Mouse (Mus musculus) heart, adult 2 months (tissue): ENCODE measurements around the gene Bola3. TPM values are rescaled to one million over a fixed set of nuclear protein-coding genes. Genes with fewer than 3 reads are reported as not detected.

Source experiments
- DNase-seq, 2 experiments: peaks; one replicate each; pipeline ENCODE4 v3.0.0; 2021
- H3K27ac ChIP-seq: fragments of 200-600 bp; 2 replicates; pipeline ENCODE4 v1.8.1; 2022
- H3K27me3 ChIP-seq: fragments of 200-500 bp; 2 replicates; pipeline ENCODE4 v1.6.1; 2012; ENCODE audit warnings: mild to moderate bottlenecking, low read length, inconsistent platforms, mixed read lengths; ENCODE audit not compliant: control insufficient read depth, insufficient read depth
- H3K36me3 ChIP-seq: fragments of 200-500 bp; 2 replicates; pipeline ENCODE4 v1.6.1; 2012; ENCODE audit warnings: low read length, inconsistent platforms; ENCODE audit not compliant: control insufficient read depth, insufficient read depth
- H3K4me1 ChIP-seq: fragments of 200-500 bp; 2 replicates; pipeline ENCODE4 v1.6.1; 2011; ENCODE audit warnings: low read length; ENCODE audit not compliant: control insufficient read depth, insufficient read depth
- H3K4me3 ChIP-seq: fragments of 200-600 bp; 2 replicates; pipeline ENCODE4 v1.8.1; 2022
- H3K79me2 ChIP-seq: fragments of 200-500 bp; replicated peaks from 2 replicates; pipeline ENCODE4 v1.6.1; 2012; ENCODE audit warnings: mild to moderate bottlenecking, inconsistent platforms, low read length, moderate library complexity, mixed read lengths; ENCODE audit not compliant: control insufficient read depth, insufficient read depth
- H3K9ac ChIP-seq: fragments of 200-500 bp; 2 replicates; pipeline ENCODE4 v1.6.1; 2012; ENCODE audit warnings: low read depth, mild to moderate bottlenecking, control low read depth, inconsistent platforms, low read length, mixed read lengths
- CTCF ChIP-seq: fragments of 200-600 bp; IDR thresholded peaks from 2 replicates; pipeline ENCODE4 v1.8.1; 2022; ENCODE audit warnings: antibody characterized with exemption, mild to moderate bottlenecking, moderate library complexity
- EP300 ChIP-seq: fragments of 200-500 bp; IDR thresholded peaks from 2 replicates; pipeline ENCODE4 v1.6.1; 2011; ENCODE audit warnings: low read depth, low read length, control low read depth; ENCODE audit not compliant: insufficient read depth
- POLR2A ChIP-seq: fragments of 200-500 bp; IDR thresholded peaks from 2 replicates; pipeline ENCODE4 v1.6.1; 2011; ENCODE audit warnings: mild to moderate bottlenecking, low read depth, low read length, control low read depth; ENCODE audit not compliant: insufficient read depth
- WGBS: fragments of 180-500 bp; shearing (Covaris S2); methylation state at CpG from one replicate; pipeline ENCODE4 v1.1.7; 2018; 5-methylcytosine and 5-hydroxymethylcytosine counted together
- intact Hi-C: fragments of 180-260 bp; cut with DNase I; formaldehyde crosslinking; loops from one replicate; pipeline ENCODE4 v1.15.1; 2025
- polyA plus RNA-seq: library from polyadenylated mRNA; depleted of rRNA; stranded (reverse); fragments of >200 nt; gene quantifications from 2 replicates; pipeline ENCODE4 v1.2.3, GENCODE M21; 2012
- total RNA-seq, 2 experiments: library from RNA; stranded (reverse); gene quantifications; 2 replicates each; pipeline ENCODE4 v1.2.3; 2021

Gene Bola3
- total and polyA plus RNA-seq, 3 experiments = 91.1 to 406 (median 396) TPM

- no peak overlapping the region for H3K4me3 ChIP-seq
- no peaks in the 10 kb centered on the region for H3K4me1 ChIP-seq
- peak overlapping the region; percentile 15 for H3K27ac ChIP-seq
- WGBS = 54% methylated on average over 9 of the region's 9 CpGs
- no peak for TF ChIP-seq EP300
- TF ChIP-seq POLR2A = no peak
- TF ChIP-seq CTCF = no peak
- H3K27me3 ChIP-seq = no peaks in the 10 kb centered on the region
- no peak overlapping the region for H3K9ac ChIP-seq
- intact Hi-C loops = no loop called here
- no peak for DNase-seq
- H3K36me3 ChIP-seq = no peaks in the 10 kb centered on the region
- H3K79me2 ChIP-seq = no peaks in the 10 kb centered on the region
These were observed 24.9 kb downstream of the Bola3 start for GRCm38 (mm10) chr6:83373704-83374300.

- H3K27ac ChIP-seq = peak overlapping the region; percentile 64
- DNase-seq = peak; percentile 53 to 73
- no peaks in the 10 kb centered on the region for H3K79me2 ChIP-seq
- WGBS = 34% methylated on average over 10 of the region's 10 CpGs
- no peaks in the 10 kb centered on the region for H3K27me3 ChIP-seq
- no peak overlapping the region for H3K9ac ChIP-seq
- TF ChIP-seq CTCF (no peak), EP300 (no peak; the same call in 1 of the 2 replicates), POLR2A (no peak)
- intact Hi-C loops = loop anchor here (2.0 kb wide), 1 partner anchor 61 kb away; no protein-coding TSS in a partner anchor
- H3K4me3 ChIP-seq = no peak overlapping the region
- H3K4me1 ChIP-seq = peaks cover 8% of the 10 kb centered on the region
- H3K36me3 ChIP-seq = no peaks in the 10 kb centered on the region
These were observed 32.9 kb downstream of the Bola3 start for GRCm38 (mm10) chr6:83381510-83382491.

GRCm38 (mm10) chr6:83385569-83386090 is 36.7 kb downstream of the Bola3 start:
- no peak for DNase-seq
- H3K4me3 ChIP-seq = no peak overlapping the region
- no peaks in the 10 kb centered on the region for H3K36me3 ChIP-seq
- H3K27ac ChIP-seq = no peak overlapping the region
- intact Hi-C loops = no loop called here
- no peak overlapping the region for H3K9ac ChIP-seq
- 94% methylated on average over 9 of the region's 9 CpGs for WGBS
- peaks cover 8% of the 10 kb centered on the region for H3K4me1 ChIP-seq
- TF ChIP-seq POLR2A = no peak
- TF ChIP-seq CTCF = no peak
- TF ChIP-seq EP300 = no peak
- peaks cover 3% of the 10 kb centered on the region; the same call in 1 of the 2 replicates for H3K79me2 ChIP-seq
- no peaks in the 10 kb centered on the region for H3K27me3 ChIP-seq

- Histone ChIP-seq H3K36me3 (no peaks in the 10 kb centered on the region), H3K9ac (no peak overlapping the region), H3K4me3 (no peak overlapping the region), H3K79me2 (peaks cover 6% of the 10 kb centered on the region), H3K27ac (no peak overlapping the region), H3K4me1 (peaks cover 3% of the 10 kb centered on the region), H3K27me3 (no peaks in the 10 kb centered on the region)
- peak in 1 of 2 experiments; percentile 22 for DNase-seq
- 64% methylated on average over 8 of the region's 8 CpGs for whole genome bisulfite sequencing
- intact Hi-C loops = no loop called here
- TF ChIP-seq CTCF (no peak), POLR2A (no peak), EP300 (no peak)
These were observed 43.3 kb downstream of the Bola3 start for GRCm38 (mm10) chr6:83392166-83392780.

- Histone ChIP-seq H3K79me2 (peaks cover 5% of the 10 kb centered on the region), H3K27me3 (no peaks in the 10 kb centered on the region), H3K27ac (no peak overlapping the region), H3K4me3 (no peak overlapping the region), H3K36me3 (no peaks in the 10 kb centered on the region; the same call in 1 of the 2 replicates), H3K4me1 (peaks cover 3% of the 10 kb centered on the region), H3K9ac (no peak overlapping the region)
- DNase-seq = no peak
- intact Hi-C loops = no loop called here
- TF ChIP-seq EP300 (no peak), POLR2A (no peak), CTCF (no peak)
- 93% methylated on average over 4 of the region's 4 CpGs for WGBS
These were observed 45.2 kb downstream of the Bola3 start for GRCm38 (mm10) chr6:83394122-83394521.
